Mouse (Mus musculus): ENCODE results near the gene Zfp341.

GRCm38 (mm10) chr2:154689391-154689790, 76.3 kb downstream of the Zfp341 start:
- TF ChIP-seq CTCF (IDR thresholded peaks at IDR 0.05; ENCODE audit: low read depth): no peak
- TF ChIP-seq EP300 (IDR thresholded peaks at IDR 0.05; ENCODE audit: low read depth): no peak
